Mouse (Mus musculus): Measurements from ENCODE around the gene Lfng. TPM values are rescaled to one million over a fixed set of nuclear protein-coding genes. Genes with fewer than 3 reads are reported as not detected.

The Lfng gene
- polyA plus RNA-seq, 1 experiment from 2014 or later, result 7.1 TPM

DNA sequence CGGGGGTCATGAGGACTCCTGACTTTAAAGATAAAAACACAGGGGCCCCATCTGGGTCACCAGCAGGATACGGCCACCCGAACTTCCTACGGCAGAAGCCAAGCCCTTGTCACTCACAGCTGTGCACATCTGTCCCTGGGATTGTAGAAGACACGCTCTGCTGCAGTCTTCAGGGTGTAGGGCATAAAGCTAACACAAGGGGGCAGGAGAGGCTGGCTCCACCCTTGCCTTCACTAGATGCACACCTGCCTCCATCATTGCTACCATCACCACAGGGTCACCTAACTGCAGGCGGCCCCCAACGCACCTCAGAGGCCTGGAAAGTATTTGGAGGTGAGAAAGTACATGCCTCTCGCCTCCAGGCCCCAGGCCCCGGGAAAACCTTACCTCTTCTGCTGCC, 21.9 kb downstream of the Lfng start:
- H3K4me3 ChIP-seq (ENCODE audit: low read depth, low read length), result no peak overlapping the region
- peaks cover 82% of the 10 kb centered on the region for H3K36me3 ChIP-seq (ENCODE audit: control insufficient read depth, insufficient read depth)
- peak overlapping the region; percentile 28; the same call in 1 of the 2 replicates for H3K27ac ChIP-seq (ENCODE audit: low read depth, low read length)
- no peaks in the 10 kb centered on the region for H3K27me3 ChIP-seq (replicated peaks; ENCODE audit: control insufficient read depth, insufficient read depth, low read length)
- 90% methylated on average over 9 of the region's 9 CpGs for WGBS
- no peak overlapping the region for H3K4me2 ChIP-seq (replicated peaks; ENCODE audit: low read depth)
- no peak overlapping the region for H3K9ac ChIP-seq (ENCODE audit: low read depth, low read length)
- no peaks in the 10 kb centered on the region for H3K4me1 ChIP-seq (replicated peaks; ENCODE audit: control insufficient read depth, insufficient read depth, low read length)
- TF ChIP-seq CTCF (IDR thresholded peaks at IDR 0.05; ENCODE audit: low read depth), result peak; percentile 81
- no peak for ATAC-seq
- no peaks in the 10 kb centered on the region for H3K9me3 ChIP-seq (ENCODE audit: control insufficient read depth)

- H3K9me3 ChIP-seq (ENCODE audit: control insufficient read depth), result no peaks in the 10 kb centered on the region
- H3K27ac ChIP-seq (ENCODE audit: low read depth, low read length), result no peak overlapping the region
- H3K9ac ChIP-seq (ENCODE audit: low read depth, low read length), result no peak overlapping the region
- TF ChIP-seq CTCF (IDR thresholded peaks at IDR 0.05; ENCODE audit: low read depth), result no peak
- no peak overlapping the region for H3K4me2 ChIP-seq (replicated peaks; ENCODE audit: low read depth)
- no peak overlapping the region for H3K4me3 ChIP-seq (ENCODE audit: low read depth, low read length)
- peaks cover 65% of the 10 kb centered on the region for H3K36me3 ChIP-seq (ENCODE audit: control insufficient read depth, insufficient read depth)
- 74% methylated on average over 6 of the region's 7 CpGs for WGBS
- no peaks in the 10 kb centered on the region for H3K4me1 ChIP-seq (replicated peaks; ENCODE audit: control insufficient read depth, insufficient read depth, low read length)
- no peak for ATAC-seq
- no peaks in the 10 kb centered on the region for H3K27me3 ChIP-seq (replicated peaks; ENCODE audit: control insufficient read depth, insufficient read depth, low read length)
These were observed 26.3 kb downstream of the Lfng start for GRCm38 (mm10) chr5:140633432-140633831.

DNA sequence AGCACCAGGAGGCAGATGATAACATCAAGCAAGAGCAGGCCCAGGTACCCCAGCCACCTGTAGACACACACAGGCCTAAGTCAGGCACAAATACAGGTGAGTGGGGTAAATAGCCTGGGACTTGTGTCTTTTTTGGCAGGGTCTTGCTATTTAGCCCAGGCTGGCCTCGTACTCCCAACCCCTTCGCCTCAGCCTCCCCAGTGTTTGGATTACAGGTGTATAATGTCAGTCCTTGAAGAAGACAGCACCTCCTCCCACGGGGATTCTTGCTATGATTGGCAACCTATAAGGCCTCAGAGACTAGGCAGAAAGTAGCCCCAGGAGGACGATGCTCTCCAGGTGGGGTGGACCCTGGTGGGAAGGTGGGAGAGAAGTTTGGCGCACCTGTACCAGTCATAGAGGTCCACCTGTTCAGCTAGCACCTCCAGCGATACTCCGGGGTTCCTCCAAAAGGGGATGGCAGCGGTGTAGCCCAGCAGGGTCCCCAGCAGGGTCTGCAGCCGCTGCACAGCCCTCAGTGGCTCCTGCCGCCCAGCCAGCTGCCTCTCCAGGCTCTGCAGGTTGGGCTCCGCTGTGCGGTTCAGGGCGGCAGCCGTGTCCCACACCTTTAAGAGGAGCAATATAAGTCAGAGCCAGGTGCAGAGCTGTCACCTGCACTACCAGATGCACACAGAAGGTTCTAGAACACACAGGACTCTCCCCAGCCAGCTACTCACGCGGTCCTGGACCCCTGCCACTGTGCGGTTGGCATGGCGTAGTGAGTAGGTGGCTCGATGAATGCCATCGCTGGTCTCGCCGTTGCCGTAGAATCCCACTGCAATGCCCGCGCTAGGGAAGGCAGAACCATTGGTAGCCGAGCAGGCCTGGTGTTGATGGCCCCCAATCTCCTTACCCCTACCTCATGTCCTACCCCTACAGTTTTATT, 27.9 kb downstream of the Lfng start:
- H3K36me3 ChIP-seq (ENCODE audit: control insufficient read depth, insufficient read depth), result peaks cover 50% of the 10 kb centered on the region
- no peaks in the 10 kb centered on the region for H3K9me3 ChIP-seq (ENCODE audit: control insufficient read depth)
- TF ChIP-seq CTCF (IDR thresholded peaks at IDR 0.05; ENCODE audit: low read depth), result no peak
- no peak overlapping the region for H3K4me2 ChIP-seq (replicated peaks; ENCODE audit: low read depth)
- no peak overlapping the region for H3K9ac ChIP-seq (ENCODE audit: low read depth, low read length)
- H3K27ac ChIP-seq (ENCODE audit: low read depth, low read length), result no peak overlapping the region
- H3K4me3 ChIP-seq (ENCODE audit: low read depth, low read length), result no peak overlapping the region
- no peak for ATAC-seq
- H3K27me3 ChIP-seq (replicated peaks; ENCODE audit: control insufficient read depth, insufficient read depth, low read length), result no peaks in the 10 kb centered on the region
- H3K4me1 ChIP-seq (replicated peaks; ENCODE audit: control insufficient read depth, insufficient read depth, low read length), result no peaks in the 10 kb centered on the region
- 92% methylated on average over 26 of the region's 26 CpGs for WGBS

DNA sequence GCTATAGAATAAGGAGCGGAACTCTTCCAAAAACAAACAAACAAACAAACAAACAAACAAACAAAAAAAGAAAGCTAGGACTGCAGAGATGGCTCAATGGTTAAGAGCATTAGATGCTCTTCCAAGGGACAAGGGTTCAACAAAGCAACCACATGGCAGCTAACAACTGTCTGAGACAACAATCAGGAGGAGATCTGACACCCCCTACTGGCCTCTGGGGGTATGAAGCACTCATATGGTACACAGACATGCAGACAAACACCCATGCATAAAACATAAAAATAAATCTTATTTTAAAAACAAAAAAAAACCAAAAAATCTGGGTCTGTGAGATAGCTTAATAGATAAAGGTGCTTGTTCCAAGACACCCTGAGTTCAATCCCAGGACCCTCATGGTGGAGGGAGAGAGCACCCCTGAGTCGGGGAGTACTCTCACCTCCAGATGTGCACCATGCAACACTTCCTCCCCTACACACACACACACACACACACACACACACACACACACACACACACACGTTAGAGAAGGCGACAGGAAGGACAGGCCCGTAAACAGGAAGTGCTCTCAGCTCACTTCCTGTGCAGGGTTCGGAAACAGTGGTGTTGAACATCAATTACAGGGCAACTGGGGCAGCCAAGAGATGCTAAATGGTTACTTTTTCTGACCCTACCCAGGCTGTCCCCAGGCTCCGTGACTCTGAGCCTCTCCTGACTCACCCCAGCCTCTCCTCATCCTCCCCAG, 29.4 kb downstream of the Lfng start:
- no peaks in the 10 kb centered on the region for H3K9me3 ChIP-seq (ENCODE audit: control insufficient read depth)
- no peak overlapping the region for H3K27ac ChIP-seq (ENCODE audit: low read depth, low read length)
- peaks cover 50% of the 10 kb centered on the region for H3K36me3 ChIP-seq (ENCODE audit: control insufficient read depth, insufficient read depth)

DNA sequence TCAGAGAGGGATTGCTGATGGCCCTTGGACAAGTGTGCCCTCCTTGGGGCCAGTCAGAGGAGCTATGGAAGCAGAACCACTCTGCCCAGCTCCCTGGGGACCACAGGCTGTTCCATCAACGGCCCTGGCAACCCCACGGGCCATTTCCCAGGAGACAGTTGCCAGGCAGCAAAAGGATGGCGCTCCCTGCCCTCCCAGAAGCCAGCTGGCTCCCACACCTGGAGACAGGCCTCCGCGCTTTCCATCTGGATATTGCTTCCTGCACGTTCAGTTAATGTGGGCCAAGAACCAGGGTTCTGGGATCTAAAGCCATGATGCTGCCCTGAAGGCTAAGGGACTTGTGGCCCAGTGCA, 29.9 kb downstream of the Lfng start:
- no peak overlapping the region for H3K4me3 ChIP-seq (ENCODE audit: low read depth, low read length)
- 90% methylated on average over 6 of the region's 6 CpGs for WGBS
- ATAC-seq, result no peak
- no peak for TF ChIP-seq CTCF (IDR thresholded peaks at IDR 0.05; ENCODE audit: low read depth)
- H3K4me1 ChIP-seq (replicated peaks; ENCODE audit: control insufficient read depth, insufficient read depth, low read length), result no peaks in the 10 kb centered on the region
- peaks cover 44% of the 10 kb centered on the region for H3K36me3 ChIP-seq (ENCODE audit: control insufficient read depth, insufficient read depth)
- H3K27me3 ChIP-seq (replicated peaks; ENCODE audit: control insufficient read depth, insufficient read depth, low read length), result no peaks in the 10 kb centered on the region
- H3K9me3 ChIP-seq (ENCODE audit: control insufficient read depth), result no peaks in the 10 kb centered on the region
- no peak overlapping the region for H3K4me2 ChIP-seq (replicated peaks; ENCODE audit: low read depth)
- no peak overlapping the region for H3K27ac ChIP-seq (ENCODE audit: low read depth, low read length)
- no peak overlapping the region for H3K9ac ChIP-seq (ENCODE audit: low read depth, low read length)

More for the DNA sequence above, 29.4 kb downstream of the Lfng start:
- Histone ChIP-seq H3K4me1 (replicated peaks; ENCODE audit: control insufficient read depth, insufficient read depth, low read length) (no peaks in the 10 kb centered on the region), H3K4me3 (ENCODE audit: low read depth, low read length) (no peak overlapping the region), H3K9ac (ENCODE audit: low read depth, low read length) (no peak overlapping the region), H3K27me3 (replicated peaks; ENCODE audit: control insufficient read depth, insufficient read depth, low read length) (no peaks in the 10 kb centered on the region), H3K4me2 (replicated peaks; ENCODE audit: low read depth) (no peak overlapping the region)
- ATAC-seq, result 0 out of 2 replicates have a peak, but pooled peaks have one; percentile 14
- WGBS, result 74% methylated on average over 7 of the region's 7 CpGs
- peak; percentile 31; the same call in 1 of the 2 replicates for TF ChIP-seq CTCF (IDR thresholded peaks at IDR 0.05; ENCODE audit: low read depth)

- H3K4me3 ChIP-seq (ENCODE audit: low read depth, low read length), result no peak overlapping the region
- no peaks in the 10 kb centered on the region for H3K4me1 ChIP-seq (replicated peaks; ENCODE audit: control insufficient read depth, insufficient read depth, low read length)
- no peak overlapping the region for H3K4me2 ChIP-seq (replicated peaks; ENCODE audit: low read depth)
- ATAC-seq, result no peak
- no peaks in the 10 kb centered on the region for H3K9me3 ChIP-seq (ENCODE audit: control insufficient read depth)
- 90% methylated on average over 3 of the region's 3 CpGs for WGBS
- H3K36me3 ChIP-seq (ENCODE audit: control insufficient read depth, insufficient read depth), result peaks cover 35% of the 10 kb centered on the region
- no peak for TF ChIP-seq CTCF (IDR thresholded peaks at IDR 0.05; ENCODE audit: low read depth)
- H3K27ac ChIP-seq (ENCODE audit: low read depth, low read length), result no peak overlapping the region
- H3K27me3 ChIP-seq (replicated peaks; ENCODE audit: control insufficient read depth, insufficient read depth, low read length), result no peaks in the 10 kb centered on the region
- H3K9ac ChIP-seq (ENCODE audit: low read depth, low read length), result no peak overlapping the region
These were observed 30.9 kb downstream of the Lfng start for GRCm38 (mm10) chr5:140637989-140638388.

All from intestine, postnatal 0 days (tissue).